Mouse (Mus musculus) testis, adult 2 months (tissue): ENCODE measurements around the gene Cmas.

ENCODE experiments used
- CTCF ChIP-seq: fragments of 200-500 bp; IDR thresholded peaks from 2 replicates; pipeline ENCODE4 v1.5.1; 2012; ENCODE audit warnings: low read depth, mild to moderate bottlenecking, inconsistent platforms, low read length, moderate library complexity; ENCODE audit not compliant: control insufficient read depth, insufficient read depth, insufficient replicate concordance
- POLR2A ChIP-seq: fragments of 200-500 bp; IDR thresholded peaks from 2 replicates; pipeline ENCODE4 v1.6.1; 2012; ENCODE audit warnings: low read depth, mild to moderate bottlenecking, inconsistent platforms, low read length, moderate library complexity; ENCODE audit not compliant: control insufficient read depth

- TF ChIP-seq CTCF (no peak), POLR2A (no peak)
These were observed 49.8 kb downstream of the Cmas start for GRCm38 (mm10) chr6:142806326-142806725.
